Comparison of ENCODE assay signal across 10 mouse cellular contexts in the genomic region with DNA sequence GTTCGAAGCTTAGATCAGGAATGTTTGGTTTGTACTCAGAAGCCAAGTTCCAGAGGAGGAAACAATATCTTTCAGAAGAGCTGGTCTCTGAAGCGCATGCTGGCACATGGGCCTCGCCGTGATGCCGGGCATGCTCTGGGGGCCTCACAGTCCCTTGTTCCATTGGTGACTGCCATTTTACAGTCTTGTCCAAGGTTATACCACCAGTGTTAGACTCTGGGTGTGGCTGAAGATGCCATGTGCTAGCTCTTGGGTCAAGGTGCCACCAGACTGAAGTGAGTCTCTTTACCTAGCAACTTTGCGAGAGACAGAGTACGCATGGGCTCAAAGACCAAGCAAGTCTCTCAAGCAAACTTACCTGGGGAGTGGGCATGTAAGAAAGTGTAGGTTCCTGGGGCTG.
DNase-seq lines count a peak whose midpoint lies in the region; ATAC-seq and TF ChIP-seq lines count a peak whose summit lies in the region.
"Had no signal": no experiment of that assay in that cellular context is flagged by ENCODE, and none has a peak within 500 bp of the region (broad histone marks: within the 10 kb centered on the region; RNA-seq: fewer than 3 reads in every experiment).

No protein-coding gene starts in this region.

- WGBS in lung, embryonic 16.5 days = 84% methylated on average over 7 of the region's 7 CpGs
- 93% methylated on average over 7 of the region's 7 CpGs for WGBS in lung, adult 2 months
- WGBS in hindbrain, embryonic 15.5 days = 84% methylated on average over 7 of the region's 7 CpGs
- WGBS in small intestine, adult 2 months = 92% methylated on average over 7 of the region's 7 CpGs

- no peaks in the 10 kb centered on the region for H3K27me3 ChIP-seq in lung, embryonic 16.5 days (ENCODE audit: control insufficient read depth, insufficient read depth, low read depth, low read length)
- H3K27me3 ChIP-seq in hindbrain, embryonic 15.5 days = no peaks in the 10 kb centered on the region
- H3K27me3 ChIP-seq in small intestine, adult 2 months (ENCODE audit: control insufficient read depth, insufficient read depth, low read length) = no peaks in the 10 kb centered on the region

- no peak for ATAC-seq in lung, embryonic 16.5 days (ENCODE audit: low read depth)
- ATAC-seq in hindbrain, embryonic 15.5 days (ENCODE audit: low FRiP score, low read depth) = no peak
- ATAC-seq: inflammation-experienced regulatory T-cells, adult 6 months had no signal

- H3K27ac ChIP-seq in lung, embryonic 16.5 days (ENCODE audit: low read length) = peak overlapping the region; percentile 8; the same call in 1 of the 2 replicates
- peak overlapping the region; percentile 46 for H3K27ac ChIP-seq in hindbrain, embryonic 15.5 days (replicated peaks)
- peak overlapping the region; percentile 62 for H3K27ac ChIP-seq in small intestine, adult 2 months (ENCODE audit: insufficient read depth, low read depth, low read length)

- TF ChIP-seq CTCF in lung, adult 2 months (IDR thresholded peaks at IDR 0.05; ENCODE audit: insufficient read depth, low read length) = no peak
- TF ChIP-seq CTCF in small intestine, adult 2 months (IDR thresholded peaks at IDR 0.05; ENCODE audit: extremely low read depth, insufficient read length, insufficient replicate concordance, low read depth, low read length) = no peak

- H3K36me3 ChIP-seq in lung, embryonic 16.5 days (ENCODE audit: control insufficient read depth, insufficient read depth, low read length) = no peaks in the 10 kb centered on the region
- no peaks in the 10 kb centered on the region for H3K36me3 ChIP-seq in hindbrain, embryonic 15.5 days
- peaks cover 18% of the 10 kb centered on the region for H3K36me3 ChIP-seq in small intestine, adult 2 months (ENCODE audit: control insufficient read depth, insufficient read depth, low read length)

- no peak overlapping the region for H3K9ac ChIP-seq in lung, embryonic 16.5 days (ENCODE audit: low read length)
- no peak overlapping the region for H3K9ac ChIP-seq in hindbrain, embryonic 15.5 days

- peaks cover 30% of the 10 kb centered on the region for H3K4me1 ChIP-seq in lung, embryonic 16.5 days (replicated peaks; ENCODE audit: control insufficient read depth, insufficient read depth, low read length)
- H3K4me1 ChIP-seq in lung, adult 2 months (ENCODE audit: control insufficient read depth, insufficient read depth, low read length) = peaks cover 8% of the 10 kb centered on the region
- peaks cover 30% of the 10 kb centered on the region for H3K4me1 ChIP-seq in hindbrain, embryonic 15.5 days (replicated peaks)
- peaks cover 24% of the 10 kb centered on the region; the same call in 1 of the 2 replicates for H3K4me1 ChIP-seq in small intestine, adult 2 months (ENCODE audit: control insufficient read depth, insufficient read depth, insufficient read length, low read length)

- H3K4me2 ChIP-seq in lung, embryonic 16.5 days (ENCODE audit: low read depth, low read length) = no peak overlapping the region
- H3K4me2 ChIP-seq in hindbrain, embryonic 15.5 days = no peak overlapping the region

- DNase-seq in heart, adult 11 months = peak; percentile 90
- no peak for DNase-seq in heart, postnatal 25 days (ENCODE audit: low spot score)
- no peak for DNase-seq in lung, adult 2 months
- no peak for DNase-seq in testis, postnatal 10 days (ENCODE audit: low spot score)
- no peak for DNase-seq in cerebellum, adult 9-10 months
- DNase-seq: adrenal gland, postnatal 25 days had no signal

- no peak overlapping the region for H3K4me3 ChIP-seq in lung, embryonic 16.5 days (ENCODE audit: low read length)
- H3K4me3 ChIP-seq in lung, adult 2 months (replicated peaks; ENCODE audit: extremely low read depth, low read depth, low read length) = no peak overlapping the region
- no peak overlapping the region for H3K4me3 ChIP-seq in hindbrain, embryonic 15.5 days
- no peak overlapping the region for H3K4me3 ChIP-seq in small intestine, adult 2 months (ENCODE audit: low read depth, low read length)

- TF ChIP-seq POLR2A in lung, adult 2 months (IDR thresholded peaks at IDR 0.05; ENCODE audit: borderline replicate concordance, extremely low read depth, low read depth, low read length) = no peak
- TF ChIP-seq POLR2A in small intestine, adult 2 months (IDR thresholded peaks at IDR 0.05; ENCODE audit: low read depth, low read length) = no peak

- no peaks in the 10 kb centered on the region for H3K9me3 ChIP-seq in lung, embryonic 16.5 days (ENCODE audit: control insufficient read depth, low read length)
- H3K9me3 ChIP-seq in hindbrain, embryonic 15.5 days = no peaks in the 10 kb centered on the region

- intact Hi-C loops in heart, postnatal 25 days (cut with DNase I) = no loop called here

Comparison
In these comparisons a context has a peak if more than half of its experiments do, and no peak if none do; other contexts are left out.
1. H3K27ac ChIP-seq: peak in every context shown above with its lines; median percentile 62 in small intestine, adult 2 months; 46 in hindbrain, embryonic 15.5 days; 8 in lung, embryonic 16.5 days.